ENCODE assay signal across 8 mouse cellular contexts in the genomic region with DNA sequence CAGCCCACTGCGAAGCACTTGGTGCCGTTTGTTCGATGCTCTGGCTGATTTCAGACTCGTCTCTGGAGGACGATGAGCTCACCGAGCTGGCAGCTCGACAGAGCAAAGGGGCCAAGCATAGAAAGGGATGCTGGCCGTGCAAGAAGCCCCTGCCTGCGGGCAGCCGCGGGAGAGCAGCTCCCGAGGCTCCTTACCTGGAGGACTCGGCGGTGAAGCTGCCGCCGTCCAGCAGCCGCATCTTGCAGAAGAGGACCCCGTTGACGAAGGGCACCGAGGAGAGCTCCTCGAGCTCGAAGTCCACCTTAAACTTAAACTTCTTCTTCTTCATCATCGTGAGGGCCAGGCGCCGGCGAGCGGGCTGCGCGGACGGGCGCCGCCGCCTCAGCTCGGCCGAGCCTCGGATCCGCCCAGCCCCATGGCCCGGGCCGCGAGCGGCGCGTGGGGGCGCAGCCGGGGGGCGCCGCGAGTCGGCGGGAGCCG. TPM values are rescaled to one million over a fixed set of nuclear protein-coding genes. Genes with fewer than 3 reads are reported as not detected.
DNase-seq lines count a peak whose midpoint lies in the region; ATAC-seq and TF ChIP-seq lines count a peak whose summit lies in the region.

No protein-coding gene starts in this region.

- peak overlapping the region; percentile 88 for H3K9ac ChIP-seq in heart, embryonic 16.5 days (ENCODE audit: low read length)
- H3K9ac ChIP-seq in limb, embryonic 14.5 days (ENCODE audit: low read depth, low read length, severe bottlenecking), result peak overlapping the region; percentile 84
- H3K9ac ChIP-seq in midbrain, embryonic 14.5 days (replicated peaks; ENCODE audit: low read length), result peak overlapping the region; percentile 83

- TF ChIP-seq CTCF in bone marrow, adult 2 months (IDR thresholded peaks at IDR 0.05; ENCODE audit: control insufficient read depth, insufficient read depth, low read length), result no peak

- 5% methylated on average over 51 of the region's 51 CpGs for WGBS in bone marrow, adult 2 months
- under 1% methylated on average over 51 of the region's 51 CpGs for WGBS in heart, embryonic 16.5 days
- WGBS in limb, embryonic 14.5 days, result under 1% methylated on average over 34 of the region's 51 CpGs
- WGBS in midbrain, embryonic 14.5 days, result under 1% methylated on average over 51 of the region's 51 CpGs

- no peaks in the 10 kb centered on the region for H3K9me3 ChIP-seq in erythroblast, embryonic 14.5 days (ENCODE audit: control insufficient read depth, low read length)
- H3K9me3 ChIP-seq in heart, embryonic 16.5 days (replicated peaks; ENCODE audit: control insufficient read depth, low read length), result no peaks in the 10 kb centered on the region
- no peaks in the 10 kb centered on the region for H3K9me3 ChIP-seq in limb, embryonic 14.5 days (ENCODE audit: control insufficient read depth, low read length)
- no peaks in the 10 kb centered on the region for H3K9me3 ChIP-seq in midbrain, embryonic 14.5 days (ENCODE audit: control insufficient read depth, low read length)

- peak overlapping the region; percentile 86 for H3K27ac ChIP-seq in bone marrow, adult 2 months (ENCODE audit: control insufficient read depth, insufficient read depth, low read depth, low read length, poor library complexity)
- peak overlapping the region; percentile 76 for H3K27ac ChIP-seq in heart, embryonic 16.5 days (ENCODE audit: low read length)
- H3K27ac ChIP-seq in limb, embryonic 14.5 days (replicated peaks; ENCODE audit: low read depth, low read length), result peak overlapping the region; percentile 82
- H3K27ac ChIP-seq in midbrain, embryonic 14.5 days (replicated peaks; ENCODE audit: low read depth, low read length), result peak overlapping the region; percentile 85

- no peaks in the 10 kb centered on the region for H3K36me3 ChIP-seq in erythroblast, embryonic 14.5 days (ENCODE audit: control insufficient read depth)
- no peaks in the 10 kb centered on the region for H3K36me3 ChIP-seq in heart, embryonic 16.5 days (ENCODE audit: control insufficient read depth, insufficient read depth)
- no peaks in the 10 kb centered on the region for H3K36me3 ChIP-seq in limb, embryonic 14.5 days (ENCODE audit: control insufficient read depth, insufficient read depth, low read length)
- H3K36me3 ChIP-seq in midbrain, embryonic 14.5 days (ENCODE audit: control insufficient read depth, insufficient read depth, low read length), result no peaks in the 10 kb centered on the region

- H3K4me2 ChIP-seq in heart, embryonic 16.5 days (ENCODE audit: low read depth, low read length), result peak overlapping the region; percentile 94
- H3K4me2 ChIP-seq in limb, embryonic 14.5 days (replicated peaks; ENCODE audit: low read depth, low read length, severe bottlenecking), result peak overlapping the region; percentile 74
- H3K4me2 ChIP-seq in midbrain, embryonic 14.5 days (ENCODE audit: low read length), result peak overlapping the region; percentile 73

- peak overlapping the region; percentile 77 for H3K4me3 ChIP-seq in bone marrow, adult 2 months (replicated peaks; ENCODE audit: control insufficient read depth, low read depth, low read length)
- H3K4me3 ChIP-seq in erythroblast, embryonic 14.5 days (replicated peaks), result peak overlapping the region; percentile 69
- peak overlapping the region; percentile 79 for H3K4me3 ChIP-seq in heart, embryonic 16.5 days (ENCODE audit: low read length)
- H3K4me3 ChIP-seq in limb, embryonic 14.5 days (replicated peaks; ENCODE audit: low read length), result peak overlapping the region; percentile 70
- peak overlapping the region; percentile 66 for H3K4me3 ChIP-seq in midbrain, embryonic 14.5 days (replicated peaks; ENCODE audit: low read depth, low read length)

- no peak for TF ChIP-seq POLR2A in bone marrow, adult 2 months (IDR thresholded peaks at IDR 0.05; ENCODE audit: borderline replicate concordance, control insufficient read depth, low read depth, low read length)
- TF ChIP-seq POLR2A in limb, embryonic 14.5 days (IDR thresholded peaks at IDR 0.05; ENCODE audit: borderline replicate concordance, extremely low read depth, insufficient read depth, insufficient read length), result 0 out of 2 replicates have a peak, but pooled peaks have one; percentile 18

- ATAC-seq in heart, embryonic 16.5 days (replicated peaks; ENCODE audit: extremely low read depth, insufficient read depth, low FRiP score), result peak; percentile 74
- peak; percentile 82 for ATAC-seq in limb, embryonic 14.5 days (ENCODE audit: low FRiP score, low read depth)
- ATAC-seq in midbrain, embryonic 14.5 days (ENCODE audit: low FRiP score, low TSS enrichment), result peak; percentile 83

- H3K4me1 ChIP-seq in bone marrow, adult 2 months (ENCODE audit: control insufficient read depth, insufficient read depth, low read length), result peaks cover 2% of the 10 kb centered on the region; the same call in 1 of the 2 replicates
- H3K4me1 ChIP-seq in erythroblast, embryonic 14.5 days (ENCODE audit: control insufficient read depth), result peaks cover 22% of the 10 kb centered on the region
- peaks cover 17% of the 10 kb centered on the region for H3K4me1 ChIP-seq in heart, embryonic 16.5 days (ENCODE audit: control insufficient read depth, insufficient read depth, low read length)
- H3K4me1 ChIP-seq in limb, embryonic 14.5 days (ENCODE audit: control insufficient read depth, insufficient read depth, low read length), result peaks cover 27% of the 10 kb centered on the region
- peaks cover 30% of the 10 kb centered on the region for H3K4me1 ChIP-seq in midbrain, embryonic 14.5 days (ENCODE audit: control insufficient read depth, insufficient read depth, low read length)

- peaks cover 9% of the 10 kb centered on the region for H3K27me3 ChIP-seq in erythroblast, embryonic 14.5 days (ENCODE audit: control insufficient read depth)
- H3K27me3 ChIP-seq in heart, embryonic 16.5 days (ENCODE audit: control insufficient read depth, insufficient read depth, low read length), result no peaks in the 10 kb centered on the region
- no peaks in the 10 kb centered on the region for H3K27me3 ChIP-seq in limb, embryonic 14.5 days (ENCODE audit: control insufficient read depth, insufficient read depth, low read length)
- H3K27me3 ChIP-seq in midbrain, embryonic 14.5 days (ENCODE audit: control insufficient read depth, insufficient read depth, low read length), result no peaks in the 10 kb centered on the region

- DNase-seq in right cerebral cortex, adult 18-20 months, result peak; percentile 22
- no peak for DNase-seq in right cerebral cortex, postnatal 36 days (ENCODE audit: low spot score in 2 of 2)
- peak; percentile 29 for DNase-seq in limb, embryonic 14.5 days (ENCODE audit: low spot score)
- DNase-seq in midbrain, embryonic 14.5 days, result peak; percentile 75
- DNase-seq in yolk sac, embryonic 10.5 days (ENCODE audit: low spot score), result peak; percentile 68

RNA-seq across cellular contexts. Expression of a gene that starts 0.4 kb away (rescaled TPM):
- polyA plus RNA-seq in bone marrow, adult 2 months (2011; ENCODE audit: insufficient read depth, insufficient read length, low replicate concordance, missing spikeins), result 3.7 and 4.3 TPM in 2 replicates
- 0.01 TPM in 1 of 2 replicates, not detected in the other for polyA plus RNA-seq in erythroblast, embryonic 14.5 days (2012)
- 3.6 and 3.7 TPM in 2 replicates for polyA plus RNA-seq in heart, embryonic 16.5 days (2015; fragmentation: Nextera tagmentation; extraction: Ambion mirVana)
- 13.3 and 15.4 TPM in 2 replicates for polyA plus RNA-seq in limb, embryonic 14.5 days (2012; rRNA removed)
- polyA plus RNA-seq in limb, embryonic 14.5 days (2014; fragmentation: Nextera tagmentation; extraction: Ambion mirVana), result 16.9 and 20.9 TPM in 2 replicates
- 19.6 and 24.5 TPM in 2 replicates for polyA plus RNA-seq in midbrain, embryonic 14.5 days (2014; fragmentation: Nextera tagmentation; extraction: Ambion mirVana)

RNA-seq across cellular contexts. Expression of a gene that starts 53.2 kb away (rescaled TPM):
- not detected in 2 replicates for polyA plus RNA-seq in bone marrow, adult 2 months (2011; ENCODE audit: insufficient read depth, insufficient read length, low replicate concordance, missing spikeins)
- polyA plus RNA-seq in erythroblast, embryonic 14.5 days (2012), result not detected in 2 replicates
- polyA plus RNA-seq in heart, embryonic 16.5 days (2015; fragmentation: Nextera tagmentation; extraction: Ambion mirVana), result not detected in 2 replicates
- polyA plus RNA-seq in limb, embryonic 14.5 days (2012; rRNA removed), result not detected in 2 replicates
- polyA plus RNA-seq in limb, embryonic 14.5 days (2014; fragmentation: Nextera tagmentation; extraction: Ambion mirVana), result not detected in 2 replicates
- not detected in 2 replicates for polyA plus RNA-seq in midbrain, embryonic 14.5 days (2014; fragmentation: Nextera tagmentation; extraction: Ambion mirVana)

Comparison
In these comparisons a context has a peak if more than half of its experiments do, and no peak if none do; other contexts are left out.
1. DNase-seq: peak in right cerebral cortex, adult 18-20 months (single experiment), limb, embryonic 14.5 days (single experiment), midbrain, embryonic 14.5 days (single experiment) and yolk sac, embryonic 10.5 days (single experiment); none in right cerebral cortex, postnatal 36 days (0 of 2).
2. Peak in every context shown above with its lines, with median percentiles within 50 percentile points of each other: H3K27ac ChIP-seq, H3K4me3 ChIP-seq, ATAC-seq, H3K4me2 ChIP-seq and H3K9ac ChIP-seq.